Mouse (Mus musculus): ENCODE measurements around the gene Gm10198. TPM values are rescaled to one million over a fixed set of nuclear protein-coding genes. Genes with fewer than 3 reads are reported as not detected.

The Gm10198 gene
- polyA plus RNA-seq, 1 experiment from 2014 or later = not detected

GRCm38 (mm10) chr13:111574196-111574595 is 18.4 kb upstream of the Gm10198 start:
- 34% methylated on average over 4 of the region's 4 CpGs for WGBS (ENCODE audit: insufficient replicate concordance)
- no peaks in the 10 kb centered on the region for H3K36me3 ChIP-seq (ENCODE audit: control insufficient read depth, insufficient read depth)
- no peaks in the 10 kb centered on the region for H3K27me3 ChIP-seq (ENCODE audit: control insufficient read depth, insufficient read depth, low read depth, low read length)

GRCm38 (mm10) chr13:111577177-111577576 is 15.4 kb upstream of the Gm10198 start:
- Histone ChIP-seq H3K36me3 (ENCODE audit: control insufficient read depth, insufficient read depth) (no peaks in the 10 kb centered on the region), H3K9me3 (replicated peaks; ENCODE audit: control insufficient read depth, low read length) (no peaks in the 10 kb centered on the region), H3K4me1 (ENCODE audit: control insufficient read depth, low read depth, low read length) (peaks cover 2% of the 10 kb centered on the region), H3K27me3 (ENCODE audit: control insufficient read depth, insufficient read depth, low read depth, low read length) (no peaks in the 10 kb centered on the region), H3K9ac (ENCODE audit: low read depth, low read length) (no peak overlapping the region), H3K4me3 (ENCODE audit: low read depth, low read length) (no peak overlapping the region), H3K27ac (ENCODE audit: low read length) (no peak overlapping the region), H3K4me2 (ENCODE audit: low read depth, low read length) (no peak overlapping the region)
- 59% methylated on average over 11 of the region's 11 CpGs for WGBS (ENCODE audit: insufficient replicate concordance)
- no peak for ATAC-seq (ENCODE audit: low read depth)

More at GRCm38 (mm10) chr13:111574196-111574595, 18.4 kb upstream of the Gm10198 start:
- ATAC-seq (ENCODE audit: low read depth) = no peak
- no peak overlapping the region for H3K4me2 ChIP-seq (ENCODE audit: low read depth, low read length)
- no peak overlapping the region for H3K4me3 ChIP-seq (ENCODE audit: low read depth, low read length)
- no peaks in the 10 kb centered on the region for H3K9me3 ChIP-seq (replicated peaks; ENCODE audit: control insufficient read depth, low read length)
- peaks cover 2% of the 10 kb centered on the region; the same call in 1 of the 2 replicates for H3K4me1 ChIP-seq (ENCODE audit: control insufficient read depth, low read depth, low read length)
- H3K9ac ChIP-seq (ENCODE audit: low read depth, low read length) = no peak overlapping the region
- H3K27ac ChIP-seq (ENCODE audit: low read length) = no peak overlapping the region

- ATAC-seq (ENCODE audit: low read depth) = no peak
- H3K4me3 ChIP-seq (ENCODE audit: low read depth, low read length) = no peak overlapping the region
- no peak overlapping the region for H3K27ac ChIP-seq (ENCODE audit: low read length)
- no peaks in the 10 kb centered on the region for H3K36me3 ChIP-seq (ENCODE audit: control insufficient read depth, insufficient read depth)
- H3K4me2 ChIP-seq (ENCODE audit: low read depth, low read length) = no peak overlapping the region
- no peaks in the 10 kb centered on the region for H3K27me3 ChIP-seq (ENCODE audit: control insufficient read depth, insufficient read depth, low read depth, low read length)
- H3K4me1 ChIP-seq (ENCODE audit: control insufficient read depth, low read depth, low read length) = peaks cover 2% of the 10 kb centered on the region
- no peaks in the 10 kb centered on the region for H3K9me3 ChIP-seq (replicated peaks; ENCODE audit: control insufficient read depth, low read length)
- no peak overlapping the region for H3K9ac ChIP-seq (ENCODE audit: low read depth, low read length)
- WGBS (ENCODE audit: insufficient replicate concordance) = 88% methylated on average over 10 of the region's 10 CpGs
Measured at GRCm38 (mm10) chr13:111580054-111580453, 12.5 kb upstream of the Gm10198 start.

- Histone ChIP-seq H3K27ac (ENCODE audit: low read length) (no peak overlapping the region), H3K9ac (ENCODE audit: low read depth, low read length) (no peak overlapping the region), H3K4me2 (ENCODE audit: low read depth, low read length) (no peak overlapping the region), H3K4me1 (ENCODE audit: control insufficient read depth, low read depth, low read length) (no peaks in the 10 kb centered on the region), H3K4me3 (ENCODE audit: low read depth, low read length) (no peak overlapping the region), H3K36me3 (ENCODE audit: control insufficient read depth, insufficient read depth) (no peaks in the 10 kb centered on the region), H3K9me3 (replicated peaks; ENCODE audit: control insufficient read depth, low read length) (no peaks in the 10 kb centered on the region), H3K27me3 (ENCODE audit: control insufficient read depth, insufficient read depth, low read depth, low read length) (no peaks in the 10 kb centered on the region)
- 71% methylated on average over 7 of the region's 7 CpGs for WGBS (ENCODE audit: insufficient replicate concordance)
- peak; percentile 60 for ATAC-seq (ENCODE audit: low read depth)
Measured at GRCm38 (mm10) chr13:111598111-111598510, 5.5 kb downstream of the Gm10198 start.

GRCm38 (mm10) chr13:111601383-111601782 is 8.8 kb downstream of the Gm10198 start:
- Histone ChIP-seq H3K4me1 (ENCODE audit: control insufficient read depth, low read depth, low read length) (peaks cover 15% of the 10 kb centered on the region), H3K27me3 (ENCODE audit: control insufficient read depth, insufficient read depth, low read depth, low read length) (no peaks in the 10 kb centered on the region), H3K4me3 (ENCODE audit: low read depth, low read length) (no peak overlapping the region), H3K36me3 (ENCODE audit: control insufficient read depth, insufficient read depth) (no peaks in the 10 kb centered on the region), H3K9ac (ENCODE audit: low read depth, low read length) (no peak overlapping the region), H3K4me2 (ENCODE audit: low read depth, low read length) (no peak overlapping the region), H3K27ac (ENCODE audit: low read length) (no peak overlapping the region), H3K9me3 (replicated peaks; ENCODE audit: control insufficient read depth, low read length) (no peaks in the 10 kb centered on the region)
- no peak for ATAC-seq (ENCODE audit: low read depth)
- 52% methylated on average over 4 of the region's 4 CpGs for WGBS (ENCODE audit: insufficient replicate concordance)

GRCm38 (mm10) chr13:111604826-111605225 is 12.2 kb downstream of the Gm10198 start:
- 31% methylated on average over 5 of the region's 5 CpGs for WGBS (ENCODE audit: insufficient replicate concordance)
- Histone ChIP-seq H3K4me3 (ENCODE audit: low read depth, low read length) (no peak overlapping the region), H3K9ac (ENCODE audit: low read depth, low read length) (no peak overlapping the region; the same call in 1 of the 2 replicates), H3K4me2 (ENCODE audit: low read depth, low read length) (peak overlapping the region; percentile 25), H3K4me1 (ENCODE audit: control insufficient read depth, low read depth, low read length) (peaks cover 15% of the 10 kb centered on the region), H3K9me3 (replicated peaks; ENCODE audit: control insufficient read depth, low read length) (no peaks in the 10 kb centered on the region; the same call in 1 of the 2 replicates), H3K36me3 (ENCODE audit: control insufficient read depth, insufficient read depth) (no peaks in the 10 kb centered on the region), H3K27me3 (ENCODE audit: control insufficient read depth, insufficient read depth, low read depth, low read length) (no peaks in the 10 kb centered on the region), H3K27ac (ENCODE audit: low read length) (no peak overlapping the region)
- peak; percentile 98 for ATAC-seq (ENCODE audit: low read depth)

- H3K9me3 ChIP-seq (replicated peaks; ENCODE audit: control insufficient read depth, low read length) = no peaks in the 10 kb centered on the region
- no peak overlapping the region for H3K4me3 ChIP-seq (ENCODE audit: low read depth, low read length)
- 72% methylated on average over 13 of the region's 13 CpGs for WGBS (ENCODE audit: insufficient replicate concordance)
- ATAC-seq (ENCODE audit: low read depth) = no peak
- no peaks in the 10 kb centered on the region for H3K4me1 ChIP-seq (ENCODE audit: control insufficient read depth, low read depth, low read length)
- H3K9ac ChIP-seq (ENCODE audit: low read depth, low read length) = no peak overlapping the region
- no peaks in the 10 kb centered on the region for H3K36me3 ChIP-seq (ENCODE audit: control insufficient read depth, insufficient read depth)
- H3K27me3 ChIP-seq (ENCODE audit: control insufficient read depth, insufficient read depth, low read depth, low read length) = no peaks in the 10 kb centered on the region
- no peak overlapping the region for H3K4me2 ChIP-seq (ENCODE audit: low read depth, low read length)
- H3K27ac ChIP-seq (ENCODE audit: low read length) = no peak overlapping the region
Measured at GRCm38 (mm10) chr13:111616168-111617125, 23.9 kb downstream of the Gm10198 start.

GRCm38 (mm10) chr13:111620433-111620832 is 27.8 kb downstream of the Gm10198 start:
- no peak for ATAC-seq (ENCODE audit: low read depth)
- H3K4me2 ChIP-seq (ENCODE audit: low read depth, low read length) = no peak overlapping the region
- H3K36me3 ChIP-seq (ENCODE audit: control insufficient read depth, insufficient read depth) = no peaks in the 10 kb centered on the region
- H3K9me3 ChIP-seq (replicated peaks; ENCODE audit: control insufficient read depth, low read length) = no peaks in the 10 kb centered on the region
- no peak overlapping the region for H3K27ac ChIP-seq (ENCODE audit: low read length)
- H3K4me1 ChIP-seq (ENCODE audit: control insufficient read depth, low read depth, low read length) = no peaks in the 10 kb centered on the region
- 61% methylated on average over 4 of the region's 4 CpGs for WGBS (ENCODE audit: insufficient replicate concordance)
- H3K27me3 ChIP-seq (ENCODE audit: control insufficient read depth, insufficient read depth, low read depth, low read length) = no peaks in the 10 kb centered on the region
- H3K9ac ChIP-seq (ENCODE audit: low read depth, low read length) = no peak overlapping the region
- no peak overlapping the region for H3K4me3 ChIP-seq (ENCODE audit: low read depth, low read length)

- Histone ChIP-seq H3K4me2 (ENCODE audit: low read depth, low read length) (no peak overlapping the region), H3K4me3 (ENCODE audit: low read depth, low read length) (no peak overlapping the region), H3K27me3 (ENCODE audit: control insufficient read depth, insufficient read depth, low read depth, low read length) (no peaks in the 10 kb centered on the region), H3K27ac (ENCODE audit: low read length) (no peak overlapping the region), H3K36me3 (ENCODE audit: control insufficient read depth, insufficient read depth) (no peaks in the 10 kb centered on the region), H3K9me3 (replicated peaks; ENCODE audit: control insufficient read depth, low read length) (no peaks in the 10 kb centered on the region), H3K9ac (ENCODE audit: low read depth, low read length) (no peak overlapping the region), H3K4me1 (ENCODE audit: control insufficient read depth, low read depth, low read length) (no peaks in the 10 kb centered on the region)
- ATAC-seq (ENCODE audit: low read depth) = no peak
- 72% methylated on average over 3 of the region's 3 CpGs for WGBS (ENCODE audit: insufficient replicate concordance)
Measured at GRCm38 (mm10) chr13:111622425-111622824, 29.8 kb downstream of the Gm10198 start.

Data from liver, embryonic 16.5 days (tissue).